Mouse (Mus musculus): ENCODE results near the gene Psmd9.
A peak's percentile ranks its signal among the peaks of the same experiment; 100 is the strongest.
"Not testable (repeated sequence)": the region's sequence is repeated elsewhere in the genome, so short reads cannot be mapped to it uniquely, and the experiment has no call there.

Psmd9 gene

DNA sequence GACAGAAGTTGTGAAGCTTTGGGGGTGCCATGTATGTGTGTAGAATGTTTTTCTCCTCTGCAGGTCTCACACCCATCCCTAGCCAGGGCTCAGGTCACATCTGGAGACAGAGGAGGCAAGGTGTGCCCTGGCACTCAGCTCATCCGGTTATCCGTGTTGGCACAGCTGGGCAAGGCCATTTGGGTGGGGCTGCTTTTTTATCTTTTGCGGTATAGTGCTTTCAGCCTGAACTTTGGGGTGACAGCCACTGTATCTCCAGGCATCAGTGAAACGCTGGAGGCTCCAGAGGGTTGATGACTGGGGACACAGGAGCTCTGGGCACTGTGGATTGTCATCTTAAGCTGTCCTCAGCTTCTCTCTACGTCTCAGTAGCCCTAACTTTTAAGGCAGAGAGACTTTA, 24.2 kb downstream of the Psmd9 start:
- DNase-seq = no peak

DNA sequence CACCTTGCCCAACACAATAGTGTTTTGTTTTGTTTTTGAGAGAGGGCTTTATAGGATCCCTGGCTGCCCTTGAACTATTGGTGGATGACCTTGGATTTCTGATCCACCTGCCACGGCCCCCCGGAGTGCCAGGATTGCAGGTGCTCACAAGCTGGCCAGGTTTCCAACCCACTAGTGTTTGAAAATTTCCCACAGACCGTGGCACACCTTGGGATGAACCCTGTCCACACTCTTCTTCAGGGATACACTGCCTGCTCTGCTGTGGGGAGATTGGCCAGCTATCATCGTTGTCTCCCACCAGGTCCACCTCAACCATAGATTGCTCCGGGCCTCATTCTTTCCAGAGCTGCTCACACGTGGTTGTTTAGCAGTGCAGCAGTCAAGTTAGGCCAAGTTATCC, 25.6 kb downstream of the Psmd9 start:
- DNase-seq = no peak

DNA sequence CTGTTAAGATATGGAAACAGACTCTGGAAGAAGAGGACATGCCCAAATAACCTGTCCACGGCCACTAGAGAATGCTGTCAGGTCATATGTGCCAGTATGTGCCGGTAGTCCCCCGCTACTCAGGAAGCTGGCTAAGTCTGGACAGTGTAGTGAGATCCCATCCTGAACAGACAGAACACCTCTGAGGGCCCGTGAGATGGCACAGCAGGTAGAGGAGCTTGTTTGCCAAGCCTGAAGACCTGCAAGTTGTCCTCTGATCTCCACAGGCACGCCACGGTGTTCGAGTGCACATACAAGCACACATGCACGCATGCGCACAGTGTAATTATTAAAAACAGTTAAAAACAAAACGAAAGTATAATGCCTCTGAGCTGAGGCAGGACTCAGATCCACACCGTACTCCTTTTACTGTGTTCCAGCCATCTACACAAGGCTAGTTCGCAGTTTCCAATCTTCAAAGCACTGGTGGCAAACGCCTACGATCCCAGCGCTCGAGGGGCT, 26.3 kb downstream of the Psmd9 start:
- DNase-seq = no peak

DNA sequence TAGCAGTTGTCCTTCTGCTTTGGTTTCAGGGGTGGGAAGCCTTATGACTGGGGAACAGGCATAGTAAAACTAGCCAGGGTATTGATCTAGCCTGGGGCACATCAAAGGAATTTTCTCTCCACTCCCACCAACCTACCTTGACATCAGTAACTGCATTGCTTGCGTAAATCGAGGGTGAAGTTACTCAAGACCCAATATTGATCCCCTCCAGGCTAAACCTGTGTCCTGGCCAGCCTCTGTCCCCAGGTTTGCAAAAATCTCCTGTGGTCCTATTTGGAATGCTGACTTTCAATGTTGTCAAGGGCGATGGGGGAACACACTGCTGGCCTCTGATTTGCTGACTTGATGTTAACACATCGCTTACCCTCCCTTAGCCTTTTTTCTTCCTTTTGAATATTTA, 27.5 kb downstream of the Psmd9 start:
- no peak for DNase-seq

DNA sequence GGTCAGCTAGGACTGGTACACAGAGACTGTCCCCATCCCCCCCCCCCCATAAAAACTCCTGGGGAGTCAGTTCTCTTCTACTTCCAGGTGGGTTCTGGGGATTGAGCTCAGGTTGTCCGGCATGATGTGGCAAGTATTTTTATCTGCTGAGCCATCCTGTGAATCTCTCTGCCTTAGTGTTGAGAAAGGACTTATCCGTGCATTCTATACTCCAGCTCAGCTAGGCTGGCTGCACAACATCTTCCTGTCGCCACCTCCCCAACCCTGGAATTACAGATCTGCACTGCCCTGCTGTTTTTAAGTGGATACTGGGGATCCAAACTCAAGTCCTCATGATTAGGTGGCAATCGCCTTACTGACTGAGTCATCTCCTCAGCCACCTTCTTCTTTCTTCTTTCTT, 29.3 kb downstream of the Psmd9 start:
- no peak for DNase-seq

DNA sequence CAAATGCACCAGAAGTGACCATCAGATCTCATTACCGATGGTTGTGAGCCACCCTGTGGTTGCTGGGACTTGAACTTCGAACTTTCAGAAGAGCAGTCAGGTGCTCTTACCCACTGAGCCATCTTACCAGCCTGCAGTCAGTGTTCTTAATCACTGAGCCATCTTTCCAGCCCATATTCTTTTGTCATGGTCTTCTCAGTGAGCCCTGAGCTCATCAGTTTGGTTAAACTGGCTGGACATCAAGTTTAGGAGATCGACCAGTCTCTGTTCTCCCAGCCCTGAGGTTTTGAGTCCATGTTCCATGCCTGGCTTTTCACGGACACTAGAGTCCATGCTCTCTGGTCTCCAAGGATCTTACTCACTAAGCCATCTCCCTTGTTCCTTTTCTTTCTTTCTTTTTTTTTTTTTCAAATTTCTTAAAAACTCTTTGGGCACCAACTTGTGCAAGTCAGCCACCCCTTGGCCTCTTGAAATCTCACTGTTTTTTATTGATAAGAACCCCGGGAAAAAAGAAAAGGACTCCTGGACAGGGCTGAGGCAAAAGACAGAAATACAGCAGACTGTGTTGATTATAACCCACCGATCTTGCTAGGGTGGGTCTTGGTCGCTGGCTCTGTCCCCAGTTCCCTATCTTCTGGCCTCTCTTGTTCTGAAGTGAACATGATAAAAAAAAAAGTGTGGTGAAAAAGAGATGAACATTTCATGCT, 31.8 kb downstream of the Psmd9 start:
- not testable (repeated sequence) for DNase-seq

DNA sequence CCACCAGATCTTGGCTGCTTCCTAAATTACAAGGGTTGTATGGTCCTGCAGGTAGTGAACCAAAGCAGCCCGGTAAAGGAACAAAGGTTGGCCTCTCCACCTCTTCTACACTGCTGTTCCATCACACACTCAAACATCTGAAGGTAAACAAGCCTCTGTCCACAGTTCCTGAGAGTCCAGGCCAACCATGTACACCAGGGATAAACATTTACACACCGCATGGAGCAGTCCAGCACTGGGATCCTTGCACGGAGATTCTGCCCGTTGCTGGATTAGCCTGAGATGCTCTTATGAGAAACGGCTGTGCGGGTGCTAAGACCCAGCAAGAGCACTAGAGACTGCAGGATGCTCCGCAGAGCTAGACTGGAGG, 32.3 kb downstream of the Psmd9 start:
- DNase-seq = peak in 1 of 2 experiments; percentile 4

DNA sequence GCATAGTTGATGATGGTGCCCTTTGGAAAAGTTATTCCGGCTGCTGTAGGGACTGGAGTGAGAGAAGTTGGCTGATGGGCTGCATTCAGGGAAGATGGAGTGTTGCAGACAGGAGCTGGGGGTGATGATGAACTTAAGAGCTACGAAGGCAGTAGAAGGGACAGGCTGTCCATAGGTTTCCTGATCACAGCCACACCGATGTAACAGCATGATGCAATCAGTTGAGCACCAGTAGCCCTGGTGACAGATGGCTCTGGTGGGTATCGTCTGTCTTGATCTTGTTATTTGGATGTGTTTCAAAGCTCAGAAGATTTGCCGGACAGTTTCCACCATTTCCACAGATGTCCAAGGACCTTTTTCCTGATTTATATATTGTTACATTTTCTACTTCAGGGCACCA, 32.8 kb downstream of the Psmd9 start:
- peak; percentile 13 to 24 for DNase-seq

DNA sequence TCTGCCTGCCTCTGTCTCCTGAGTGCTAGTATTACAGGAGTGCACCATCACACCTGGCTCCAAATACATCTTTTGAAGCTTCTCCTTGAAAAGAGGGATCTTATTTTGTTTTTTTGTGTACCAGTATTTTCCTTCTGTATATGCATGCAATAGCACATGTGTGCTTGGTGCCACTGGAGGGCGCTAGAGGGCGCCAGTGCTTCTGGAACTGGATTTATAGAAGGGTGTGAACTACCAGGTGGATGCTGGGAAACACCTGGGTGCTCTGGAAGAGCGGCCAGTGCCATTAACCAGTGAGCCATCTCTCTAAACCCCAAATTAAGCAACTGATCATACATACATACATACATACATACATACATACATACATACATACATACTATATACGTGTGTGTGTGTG, 33.6 kb downstream of the Psmd9 start:
- DNase-seq = not testable (repeated sequence)

DNA sequence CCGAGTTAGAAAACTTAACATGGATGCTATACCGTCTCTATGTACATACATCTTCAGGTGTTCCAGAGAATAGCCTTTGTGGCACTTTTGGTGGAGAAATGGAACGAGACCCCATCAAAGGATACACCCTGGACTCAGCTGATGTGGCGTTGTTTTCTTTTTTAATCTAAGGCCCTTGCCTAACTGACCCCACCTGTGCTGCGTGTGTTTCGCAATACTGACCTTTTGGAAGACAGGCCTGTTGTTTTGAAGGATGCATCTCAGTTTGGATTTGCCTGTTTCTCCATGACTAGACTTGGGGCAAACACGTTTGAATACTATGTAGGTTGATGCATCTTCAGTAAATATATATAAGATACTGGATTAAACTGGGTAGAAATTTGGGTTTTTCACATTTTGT, 34.4 kb downstream of the Psmd9 start:
- not testable (repeated sequence) for DNase-seq

DNA sequence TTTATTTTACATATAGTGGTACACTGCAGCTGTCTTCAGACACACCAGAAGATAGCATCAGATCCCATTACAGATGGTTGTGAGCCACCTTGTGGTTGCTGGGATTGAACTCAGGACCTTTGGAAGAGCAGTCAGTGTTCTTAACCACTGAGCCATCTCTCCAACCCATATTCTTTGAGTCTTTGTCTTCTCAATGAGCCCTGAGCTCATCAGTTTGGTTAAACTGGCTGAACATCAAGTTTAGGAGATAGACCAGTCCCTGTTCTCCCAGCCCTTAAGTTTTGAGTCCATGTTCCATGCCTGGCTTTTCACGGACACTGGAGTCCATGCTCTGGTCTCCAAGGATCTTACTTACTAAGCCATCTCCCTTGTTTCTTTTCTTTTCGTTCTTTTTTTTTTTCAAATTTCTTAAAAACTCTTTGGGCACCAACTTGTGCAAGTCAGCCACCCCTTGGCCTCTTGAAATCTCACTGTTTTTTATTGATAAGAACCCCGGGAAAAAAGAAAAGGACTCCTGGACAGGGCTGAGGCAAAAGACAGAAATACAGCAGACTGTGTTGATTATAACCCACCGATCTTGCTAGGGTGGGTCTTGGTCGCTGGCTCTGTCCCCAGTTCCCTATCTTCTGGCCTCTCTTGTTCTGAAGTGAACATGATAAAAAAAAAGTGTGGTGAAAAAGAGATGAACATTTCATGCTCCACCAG, 53.3 kb downstream of the Psmd9 start:
- not testable (repeated sequence) for DNase-seq

DNA sequence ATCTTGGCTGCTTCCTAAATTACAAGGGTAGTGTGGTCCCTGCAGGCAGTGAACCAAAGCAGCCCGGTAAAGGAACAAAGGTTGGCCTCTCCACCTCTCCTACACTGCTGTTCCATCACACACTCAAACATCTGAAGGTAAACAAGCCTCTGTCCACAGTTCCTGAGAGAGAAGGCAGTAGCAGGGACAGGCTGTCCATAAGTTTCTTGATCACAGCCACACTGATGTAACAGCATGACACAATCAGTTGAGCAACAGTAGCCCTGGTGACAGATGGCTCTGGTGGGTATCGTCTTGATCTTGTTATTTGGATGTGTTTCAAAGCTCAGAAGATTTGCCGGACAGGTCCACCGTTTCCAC, 53.8 kb downstream of the Psmd9 start:
- DNase-seq = no peak

DNA sequence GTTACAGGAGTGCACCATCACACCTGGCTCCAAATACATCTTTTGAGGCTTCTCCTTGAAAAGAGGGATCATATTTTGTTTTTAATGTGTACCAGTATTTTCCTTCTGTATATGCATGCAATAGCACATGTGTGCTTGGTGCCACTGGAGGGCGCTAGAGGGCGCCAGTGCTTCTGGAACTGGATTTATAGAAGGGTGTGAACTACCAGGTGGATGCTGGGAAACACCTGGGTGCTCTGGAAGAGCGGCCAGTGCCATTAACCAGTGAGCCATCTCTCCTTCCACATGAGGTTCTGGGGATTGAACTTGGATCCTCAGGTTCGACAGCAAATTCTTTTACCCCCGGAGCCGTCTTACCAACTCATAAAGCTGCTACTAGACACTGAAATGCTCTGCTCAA, 54.6 kb downstream of the Psmd9 start:
- DNase-seq = not testable (repeated sequence)

DNA sequence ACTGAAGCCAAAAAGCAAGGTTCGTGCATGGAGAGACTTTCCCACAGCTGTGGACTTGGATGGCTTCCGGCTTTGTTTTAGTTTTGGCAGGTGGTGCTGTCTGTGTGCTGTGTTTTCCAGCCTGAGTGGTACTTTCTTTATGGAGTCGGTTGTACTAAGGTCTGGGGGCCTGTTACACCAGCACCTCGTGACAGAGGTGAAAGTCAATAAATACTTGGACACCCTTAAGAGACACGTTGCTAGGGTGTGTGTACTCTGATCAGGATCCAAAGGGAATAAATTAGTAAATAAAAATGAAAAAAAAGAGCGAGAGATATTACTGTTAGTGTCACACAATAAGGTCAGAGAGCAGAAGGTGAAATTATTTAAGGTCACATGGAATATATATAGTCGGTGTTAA, 57.6 kb downstream of the Psmd9 start:
- DNase-seq = no peak

DNA sequence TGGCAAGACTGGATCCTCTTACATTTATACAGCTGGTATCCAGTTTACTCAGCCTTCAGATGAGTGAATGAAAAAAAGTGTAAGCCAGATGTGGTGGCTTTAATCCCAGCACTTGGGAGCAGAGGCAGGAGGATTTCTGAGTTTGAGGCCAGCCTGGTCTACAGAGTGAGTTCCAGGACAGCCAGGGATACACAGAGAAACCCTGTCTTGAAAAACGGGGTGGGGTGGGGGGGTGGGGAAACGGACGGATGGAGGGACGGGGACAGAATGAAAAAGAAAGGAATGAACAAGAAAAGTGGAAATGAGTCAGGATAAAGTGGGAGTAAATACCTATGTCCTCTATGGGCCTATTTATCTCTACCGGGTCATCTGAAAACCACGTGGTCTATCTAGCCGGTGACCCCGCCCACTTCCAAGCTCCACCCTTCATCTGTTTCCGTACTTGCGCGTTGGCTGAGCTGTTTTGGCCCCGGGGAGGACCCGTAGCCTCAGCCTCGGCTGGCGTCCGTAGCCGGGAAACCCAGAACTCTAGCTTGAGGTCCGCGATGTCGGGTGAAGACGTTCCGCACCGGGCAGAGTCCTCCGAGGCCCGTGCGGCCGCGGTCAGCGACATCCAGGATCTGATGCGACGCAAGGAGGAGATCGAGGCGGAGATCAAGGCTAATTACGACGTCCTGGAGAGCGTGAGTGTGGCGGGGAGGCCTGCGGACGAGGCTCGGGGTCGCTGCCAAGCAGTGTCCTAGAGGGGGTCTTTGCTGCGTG, 58.7 kb downstream of the Psmd9 start:
- DNase-seq = peak; percentile 98

DNA sequence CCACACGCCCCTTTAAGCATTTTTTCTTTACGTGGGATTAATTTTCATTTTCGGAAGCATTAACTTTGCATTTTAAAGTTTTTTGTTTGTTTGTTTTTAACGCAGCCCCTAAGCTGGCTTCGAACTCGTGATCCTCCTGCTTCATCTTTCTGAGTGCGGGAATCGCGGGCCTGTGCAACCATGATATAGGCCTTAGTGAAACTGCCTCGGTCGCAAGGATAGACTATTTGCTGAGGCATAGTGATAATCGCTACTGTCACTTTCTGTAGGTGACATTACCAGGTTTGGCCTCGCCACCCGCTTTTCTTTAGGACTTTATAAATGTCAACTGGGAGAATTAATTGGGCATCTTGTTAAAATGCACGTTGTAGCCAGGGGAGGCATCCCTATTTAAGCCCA, 59.3 kb downstream of the Psmd9 start:
- DNase-seq = no peak

DNA sequence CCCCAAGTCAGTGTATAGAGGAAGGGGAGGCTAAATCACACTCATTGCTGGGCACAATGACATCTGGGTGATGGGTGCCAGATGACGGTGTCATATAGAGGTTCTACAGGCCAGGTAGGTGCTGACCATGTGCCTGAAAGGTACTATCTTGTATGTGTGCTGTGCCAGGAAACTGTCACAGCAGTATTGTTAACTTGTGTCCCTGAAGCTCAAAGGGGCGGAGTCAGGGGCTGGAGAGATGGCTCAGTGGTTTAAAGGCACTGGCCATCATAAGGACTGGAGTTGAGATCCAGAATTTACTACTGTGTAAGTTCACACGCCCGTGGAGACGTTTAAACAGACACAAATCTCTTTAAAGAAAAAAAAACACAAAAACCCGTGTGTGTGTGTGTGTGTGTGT, 60.1 kb downstream of the Psmd9 start:
- DNase-seq = no peak

DNA sequence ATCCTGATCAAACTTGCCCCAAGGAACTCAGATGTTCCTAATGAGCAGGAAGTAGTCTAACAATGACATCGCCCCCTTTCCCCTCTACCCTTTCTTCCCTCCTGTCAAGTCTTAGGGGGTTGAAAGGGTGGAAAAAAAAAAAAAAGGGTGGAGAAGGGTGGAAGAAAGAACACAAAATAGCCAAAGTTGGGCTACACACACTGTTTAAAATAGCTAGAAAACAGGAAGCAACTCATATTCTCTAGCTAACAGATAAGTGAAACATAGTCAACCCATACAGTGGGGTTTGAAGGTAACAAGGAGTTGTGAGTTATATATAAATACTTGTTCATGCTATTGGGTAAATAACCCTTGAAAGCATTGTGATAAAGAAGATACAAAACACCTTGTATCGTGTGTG, 63.0 kb downstream of the Psmd9 start:
- no peak for DNase-seq

DNA sequence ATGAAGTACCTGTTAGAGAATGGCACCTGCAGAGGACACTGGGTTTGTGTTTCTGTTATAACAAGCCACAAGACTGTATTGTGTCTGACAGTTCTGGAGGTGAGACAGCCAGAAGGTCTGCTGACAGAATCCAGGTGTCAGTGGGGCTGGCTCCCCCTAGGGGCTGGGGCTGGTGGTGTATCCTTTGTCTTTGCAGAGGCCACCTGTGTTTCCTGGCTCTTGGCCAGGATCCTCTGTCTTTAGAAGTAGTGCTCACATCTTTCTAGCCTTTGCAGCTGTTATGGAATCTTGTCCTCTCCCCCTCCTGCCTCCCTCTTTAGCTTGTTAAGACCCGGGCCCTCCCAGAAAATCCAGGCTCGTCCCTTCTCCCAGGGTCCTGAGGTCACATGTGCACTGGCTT, 66.5 kb downstream of the Psmd9 start:
- DNase-seq = peak; percentile 45 to 62

DNA sequence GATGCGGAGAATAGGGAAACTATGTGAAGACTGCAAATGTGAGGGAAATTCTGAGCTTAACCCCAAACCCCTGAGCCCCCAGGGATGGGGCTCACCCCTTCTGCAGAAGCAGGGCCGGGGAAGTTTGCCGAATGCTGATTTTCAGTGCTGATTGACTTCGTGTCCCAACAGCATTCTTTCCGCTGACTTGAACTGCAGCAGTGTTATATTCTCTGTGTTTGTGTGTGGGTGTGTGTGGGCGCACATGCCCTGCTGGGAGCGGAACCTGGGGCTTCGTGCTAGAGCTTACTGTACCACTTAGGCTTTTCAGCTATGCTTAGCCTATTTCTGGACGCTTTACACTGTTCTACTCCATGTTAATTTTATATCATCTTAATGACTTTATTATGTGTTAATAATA, 67.2 kb downstream of the Psmd9 start:
- no peak for DNase-seq

DNA sequence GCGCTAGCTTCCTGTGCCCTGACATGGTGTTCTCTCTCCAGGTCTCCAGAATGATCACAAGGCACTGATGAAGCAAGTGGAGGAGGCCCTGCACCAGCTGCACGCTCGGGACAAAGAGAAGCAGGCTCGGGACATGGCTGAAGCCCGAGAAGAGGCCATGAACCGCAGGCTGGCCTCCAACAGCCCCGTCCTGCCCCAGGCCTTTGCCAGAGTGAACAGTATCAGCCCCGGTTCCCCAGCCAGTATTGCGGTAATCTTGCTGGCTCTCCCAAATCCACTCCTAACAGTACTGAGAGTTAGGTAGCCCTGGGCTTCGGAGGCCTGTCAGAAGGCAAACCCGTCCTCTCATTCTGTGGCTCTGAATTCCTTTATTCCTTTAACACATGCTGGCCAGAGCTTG, 70.3 kb downstream of the Psmd9 start:
- DNase-seq = no peak

DNA sequence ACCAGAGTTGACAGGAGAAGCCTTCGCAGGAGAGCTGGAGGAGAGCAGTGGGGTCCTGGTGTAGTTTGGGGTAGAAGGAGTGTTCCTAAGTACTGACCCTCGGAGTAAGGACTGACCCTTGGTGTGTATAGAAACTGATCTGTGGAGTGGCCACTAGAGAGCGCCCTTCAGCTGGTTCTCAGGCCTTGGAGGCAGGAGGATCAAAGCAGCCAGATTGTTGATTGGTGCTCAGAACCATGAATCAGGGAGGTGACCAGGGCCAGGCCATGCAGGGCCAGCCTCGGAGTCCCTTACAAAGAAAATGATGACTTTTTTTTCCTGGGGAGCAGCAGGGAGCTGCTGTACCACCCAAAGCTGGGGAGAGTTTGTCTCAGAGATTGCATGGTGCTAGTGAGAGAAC, 76.3 kb downstream of the Psmd9 start:
- peak; percentile 66 to 70 for DNase-seq

DNA sequence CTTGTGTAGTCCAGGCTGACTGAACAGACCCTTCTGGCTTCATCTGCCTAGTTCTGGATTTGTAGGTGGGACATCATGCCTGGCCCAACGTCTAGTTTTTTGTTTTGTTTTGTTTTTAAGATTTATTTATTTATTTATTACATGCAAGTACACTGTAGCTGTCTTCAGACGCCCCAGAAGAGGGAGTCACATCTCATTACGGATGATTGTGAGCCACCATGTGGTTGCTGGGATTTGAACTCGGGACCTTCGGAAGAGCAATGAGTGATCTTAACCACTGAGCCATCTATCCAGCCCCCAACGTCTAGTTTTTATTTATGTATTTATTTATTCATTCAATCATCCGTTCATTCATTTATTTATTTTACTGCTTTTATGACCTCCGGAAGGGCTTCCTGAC, 82.2 kb downstream of the Psmd9 start:
- no peak for DNase-seq

DNA sequence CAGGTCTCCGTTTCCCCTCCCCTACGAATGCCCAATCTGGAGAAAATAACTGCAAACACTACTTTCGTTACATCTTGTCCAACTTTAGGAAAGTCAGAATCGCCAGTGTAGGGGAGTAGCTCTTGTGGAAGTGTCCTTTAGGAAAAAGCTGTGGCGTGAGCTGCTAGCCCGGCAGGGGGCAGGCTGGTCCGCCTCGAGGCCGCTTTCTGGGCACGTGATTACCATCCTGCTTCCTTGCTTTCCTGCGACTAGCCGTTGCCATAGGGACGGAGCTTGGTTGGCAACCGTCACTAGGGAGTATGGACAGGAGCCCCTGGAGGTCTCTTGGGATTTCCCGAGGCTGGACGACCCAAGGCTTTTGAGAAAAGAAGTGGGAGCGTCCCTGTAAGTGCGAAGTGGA, 82.6 kb downstream of the Psmd9 start, which contains the start of gene Wdr66:
Gene Wdr66 (plus strand): TSS at position 269 of the 400 bp plus-strand sequence.
- peak; percentile 79 to 83 for DNase-seq

Data from cerebellum, postnatal 36 days (tissue).